Mouse (Mus musculus): Measurements from ENCODE around the gene Cwh43. TPM values are rescaled to one million over a fixed set of nuclear protein-coding genes. Genes with fewer than 3 reads are reported as not detected.

Cwh43 gene
- polyA plus RNA-seq, 2 experiments: not detected

- H3K9me3 ChIP-seq (ENCODE audit: control insufficient read depth, low read length): no peaks in the 10 kb centered on the region
- ATAC-seq (ENCODE audit: insufficient read depth) (no peak), DNase-seq (ENCODE audit: low read depth in 3 of 3, low spot score in 3 of 3) (no peak)
- H3K27ac ChIP-seq: no peak overlapping the region
- WGBS (ENCODE audit: insufficient replicate concordance): 68% methylated on average over 5 of the region's 5 CpGs
- H3K27me3 ChIP-seq (ENCODE audit: control insufficient read depth, insufficient read depth, low read length): no peaks in the 10 kb centered on the region
- H3K4me1 ChIP-seq (replicated peaks; ENCODE audit: control insufficient read depth in 2 of 2, insufficient read depth in 2 of 2, low read length in 1 of 2): 0 out of 4 replicates have a peak, but pooled peaks cover 0 to 3% of the 10 kb centered on the region in 2 experiments
- H3K4me2 ChIP-seq (ENCODE audit: low read depth): no peak overlapping the region
- no peak overlapping the region for H3K9ac ChIP-seq (replicated peaks)
- TF ChIP-seq CTCF (IDR thresholded peaks at IDR 0.05; ENCODE audit: low read depth) (no peak), EP300 (IDR thresholded peaks at IDR 0.05; ENCODE audit: low read depth) (no peak)
- H3K4me3 ChIP-seq (ENCODE audit: insufficient read depth in 1 of 2, low read depth in 2 of 2, low read length in 2 of 2): no peak overlapping the region
- no peaks in the 10 kb centered on the region for H3K36me3 ChIP-seq (replicated peaks; ENCODE audit: control insufficient read depth, insufficient read depth, low read depth)
Observed at GRCm38 (mm10) chr5:73372601-73373000, 33.3 kb upstream of the Cwh43 start.

- ATAC-seq (ENCODE audit: insufficient read depth) (no peak), DNase-seq (ENCODE audit: low read depth in 3 of 3, low spot score in 3 of 3) (no peak)
- Histone ChIP-seq H3K4me2 (ENCODE audit: low read depth) (no peak overlapping the region), H3K27me3 (ENCODE audit: control insufficient read depth, insufficient read depth, low read length) (no peaks in the 10 kb centered on the region), H3K9me3 (ENCODE audit: control insufficient read depth, low read length) (no peaks in the 10 kb centered on the region), H3K27ac (no peak overlapping the region), H3K4me3 (ENCODE audit: insufficient read depth in 1 of 2, low read depth in 2 of 2, low read length in 2 of 2) (no peak overlapping the region), H3K36me3 (replicated peaks; ENCODE audit: control insufficient read depth, insufficient read depth, low read depth) (no peaks in the 10 kb centered on the region), H3K9ac (replicated peaks) (no peak overlapping the region), H3K4me1 (replicated peaks; ENCODE audit: control insufficient read depth in 2 of 2, insufficient read depth in 2 of 2, low read length in 1 of 2) (0 out of 4 replicates have a peak, but pooled peaks cover 0 to 3% of the 10 kb centered on the region in 2 experiments)
- TF ChIP-seq CTCF (IDR thresholded peaks at IDR 0.05; ENCODE audit: low read depth) (0 out of 2 replicates have a peak, but pooled peaks have one; percentile 2), EP300 (IDR thresholded peaks at IDR 0.05; ENCODE audit: low read depth) (no peak)
- 28% methylated on average over 3 of the region's 3 CpGs for WGBS (ENCODE audit: insufficient replicate concordance)
Observed at GRCm38 (mm10) chr5:73373184-73373583, 32.7 kb upstream of the Cwh43 start.

DNA sequence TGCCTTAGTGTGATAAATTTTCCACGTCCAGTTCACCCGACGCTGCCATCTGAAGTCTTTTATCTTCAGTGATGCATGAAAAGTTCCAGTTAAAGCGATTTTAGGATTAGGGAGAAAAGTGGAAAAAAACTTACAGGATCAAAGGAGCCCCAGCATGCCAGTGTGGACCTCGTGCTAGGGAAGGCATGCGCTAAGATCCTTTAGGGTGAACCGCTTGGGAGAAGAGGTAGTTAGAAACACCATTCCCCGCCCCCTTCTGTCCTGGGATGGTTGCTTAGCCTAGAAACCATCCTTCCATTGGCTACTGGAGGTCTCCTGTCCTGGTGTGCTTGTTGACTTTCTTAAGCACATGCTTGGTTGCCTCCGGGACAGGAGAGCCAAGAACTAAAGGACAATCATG lies 29.8 kb upstream of the Cwh43 start:
- Histone ChIP-seq H3K27me3 (ENCODE audit: control insufficient read depth, insufficient read depth, low read length) (no peaks in the 10 kb centered on the region), H3K4me1 (replicated peaks; ENCODE audit: control insufficient read depth in 2 of 2, insufficient read depth in 2 of 2, low read length in 1 of 2) (no peaks in the 10 kb centered on the region), H3K36me3 (replicated peaks; ENCODE audit: control insufficient read depth, insufficient read depth, low read depth) (no peaks in the 10 kb centered on the region), H3K4me3 (ENCODE audit: insufficient read depth in 1 of 2, low read depth in 2 of 2, low read length in 2 of 2) (no peak overlapping the region), H3K9ac (replicated peaks) (no peak overlapping the region), H3K27ac (no peak overlapping the region), H3K4me2 (ENCODE audit: low read depth) (no peak overlapping the region), H3K9me3 (ENCODE audit: control insufficient read depth, low read length) (no peaks in the 10 kb centered on the region)
- WGBS (ENCODE audit: insufficient replicate concordance): 66% methylated on average over 9 of the region's 9 CpGs
- no peak for DNase-seq (ENCODE audit: low read depth in 3 of 3, low spot score in 3 of 3)
- TF ChIP-seq EP300 (IDR thresholded peaks at IDR 0.05; ENCODE audit: low read depth) (no peak), CTCF (IDR thresholded peaks at IDR 0.05; ENCODE audit: low read depth) (no peak)
- ATAC-seq (ENCODE audit: insufficient read depth): no peak

DNA sequence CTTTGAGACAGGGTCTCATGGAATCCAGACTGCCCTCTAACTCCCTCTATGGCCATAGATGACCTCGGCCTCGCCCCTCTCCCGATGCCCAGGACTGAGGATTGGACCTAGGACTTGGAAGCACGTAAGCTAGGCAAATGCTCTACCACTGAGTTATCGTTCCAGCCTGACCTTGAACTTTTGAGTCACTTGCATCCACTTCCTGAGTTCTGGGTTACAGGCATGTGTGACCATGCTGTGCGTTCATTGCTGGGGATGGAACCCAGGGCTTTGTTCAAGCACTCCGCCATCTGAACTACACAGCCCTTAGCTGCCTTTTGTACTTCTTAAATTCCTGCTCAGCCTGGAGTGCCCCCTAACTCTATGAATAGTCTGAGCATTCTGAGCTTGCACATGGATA lies 29.4 kb upstream of the Cwh43 start:
- Histone ChIP-seq H3K9ac (replicated peaks) (no peak overlapping the region), H3K27ac (no peak overlapping the region), H3K9me3 (ENCODE audit: control insufficient read depth, low read length) (no peaks in the 10 kb centered on the region), H3K4me3 (ENCODE audit: insufficient read depth in 1 of 2, low read depth in 2 of 2, low read length in 2 of 2) (no peak overlapping the region), H3K36me3 (replicated peaks; ENCODE audit: control insufficient read depth, insufficient read depth, low read depth) (no peaks in the 10 kb centered on the region), H3K4me2 (ENCODE audit: low read depth) (no peak overlapping the region), H3K27me3 (ENCODE audit: control insufficient read depth, insufficient read depth, low read length) (no peaks in the 10 kb centered on the region), H3K4me1 (replicated peaks; ENCODE audit: control insufficient read depth in 2 of 2, insufficient read depth in 2 of 2, low read length in 1 of 2) (no peaks in the 10 kb centered on the region)
- TF ChIP-seq CTCF (IDR thresholded peaks at IDR 0.05; ENCODE audit: low read depth) (no peak), EP300 (IDR thresholded peaks at IDR 0.05; ENCODE audit: low read depth) (no peak)
- no peak for DNase-seq (ENCODE audit: low read depth in 3 of 3, low spot score in 3 of 3)
- no peak for ATAC-seq (ENCODE audit: insufficient read depth)
- WGBS (ENCODE audit: insufficient replicate concordance): 73% methylated on average over 7 of the region's 7 CpGs

GRCm38 (mm10) chr5:73379908-73380307 lies 26.0 kb upstream of the Cwh43 start:
- no peaks in the 10 kb centered on the region for H3K4me1 ChIP-seq (replicated peaks; ENCODE audit: control insufficient read depth in 2 of 2, insufficient read depth in 2 of 2, low read length in 1 of 2)
- DNase-seq (ENCODE audit: low read depth in 3 of 3, low spot score in 3 of 3) (peak; percentile 55 to 67 (median 62)), ATAC-seq (ENCODE audit: insufficient read depth) (peak; percentile 82)
- H3K27ac ChIP-seq: no peak overlapping the region
- WGBS (ENCODE audit: insufficient replicate concordance): 23% methylated on average over 3 of the region's 3 CpGs
- H3K4me2 ChIP-seq (ENCODE audit: low read depth): no peak overlapping the region
- no peaks in the 10 kb centered on the region for H3K9me3 ChIP-seq (ENCODE audit: control insufficient read depth, low read length)
- H3K27me3 ChIP-seq (ENCODE audit: control insufficient read depth, insufficient read depth, low read length): no peaks in the 10 kb centered on the region; the same call in 1 of the 2 replicates
- TF ChIP-seq EP300 (IDR thresholded peaks at IDR 0.05; ENCODE audit: low read depth): no peak
- peak; percentile 85 for TF ChIP-seq CTCF (IDR thresholded peaks at IDR 0.05; ENCODE audit: low read depth)
- no peaks in the 10 kb centered on the region for H3K36me3 ChIP-seq (replicated peaks; ENCODE audit: control insufficient read depth, insufficient read depth, low read depth)
- no peak overlapping the region for H3K9ac ChIP-seq (replicated peaks)
- H3K4me3 ChIP-seq (ENCODE audit: insufficient read depth in 1 of 2, low read depth in 2 of 2, low read length in 2 of 2): no peak overlapping the region
